Mouse (Mus musculus): ENCODE measurements around the gene Mybphl. TPM values are rescaled to one million over a fixed set of nuclear protein-coding genes. Genes with fewer than 3 reads are reported as not detected.

Gene Mybphl
- 41.5 and 48.0 TPM in 2 replicates for polyA plus RNA-seq (2015; fragmentation: Nextera tagmentation; extraction: Ambion mirVana)

DNA sequence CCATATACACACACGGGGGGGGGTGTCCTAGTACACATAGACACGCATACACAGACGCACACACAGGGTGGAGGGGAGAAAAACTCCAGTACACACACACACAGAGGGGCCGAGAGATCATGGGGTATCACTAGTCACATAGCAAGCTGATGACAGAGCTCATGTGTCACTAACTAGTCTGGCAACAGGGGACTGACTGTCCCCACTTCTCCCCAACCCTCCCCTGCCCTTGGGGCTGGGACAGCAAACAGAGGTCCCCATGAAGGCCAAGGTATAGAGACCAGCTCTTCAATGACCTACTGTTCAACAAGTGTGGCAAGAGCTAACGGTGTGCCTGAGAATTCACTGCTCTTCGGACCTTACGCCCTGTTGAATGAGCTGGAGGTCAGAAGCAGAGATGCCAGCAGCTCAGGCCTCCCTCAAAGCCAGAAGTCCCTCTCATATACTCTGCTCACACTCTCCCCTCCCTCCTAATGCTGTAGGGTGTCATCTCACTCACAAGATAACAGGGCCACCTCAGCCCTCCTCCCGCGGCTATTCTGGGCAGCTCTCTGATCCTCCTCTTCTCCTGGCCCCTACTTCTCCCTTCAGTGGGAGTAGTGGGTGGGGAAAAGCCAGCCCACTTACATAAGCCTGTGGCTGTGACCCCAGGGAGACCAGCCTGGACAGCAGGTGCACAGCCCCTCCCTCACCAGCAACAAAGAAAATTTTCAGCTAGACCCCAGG lies at the start of gene Mybphl:
Mybphl (plus strand) TSS at position 642 of the 726 bp plus-strand sequence.
- no peaks in the 10 kb centered on the region for H3K9me3 ChIP-seq (replicated peaks)
- H3K27ac ChIP-seq = peak within 1 kb of the TSS; percentile 76
- 0 out of 2 replicates have a peak, but pooled peaks cover 2% of the 10 kb centered on the region for H3K27me3 ChIP-seq
- 38% methylated on average over 9 of the region's 9 CpGs for WGBS
- peak within 1 kb of the TSS; percentile 7 for H3K4me3 ChIP-seq
- ATAC-seq (replicated peaks; ENCODE audit: insufficient number of reproducible peaks, insufficient read depth, low FRiP score, low read depth) = peak; percentile 63
- no peaks in the 10 kb centered on the region for H3K36me3 ChIP-seq
- H3K4me2 ChIP-seq = peak within 1 kb of the TSS; percentile 16; the same call in 1 of the 2 replicates
- no peak within 1 kb of the TSS for H3K9ac ChIP-seq
- peaks cover 25% of the 10 kb centered on the region for H3K4me1 ChIP-seq (replicated peaks)

- no peak overlapping the region for H3K4me2 ChIP-seq
- WGBS = 54% methylated on average over 2 of the region's 2 CpGs
- peaks cover 16% of the 10 kb centered on the region for H3K4me1 ChIP-seq (replicated peaks)
- H3K4me3 ChIP-seq = no peak overlapping the region
- no peaks in the 10 kb centered on the region for H3K9me3 ChIP-seq (replicated peaks)
- no peaks in the 10 kb centered on the region for H3K27me3 ChIP-seq
- ATAC-seq (replicated peaks; ENCODE audit: insufficient number of reproducible peaks, insufficient read depth, low FRiP score, low read depth) = no peak
- no peak overlapping the region for H3K27ac ChIP-seq
- H3K36me3 ChIP-seq = no peaks in the 10 kb centered on the region
- H3K9ac ChIP-seq = no peak overlapping the region
These were observed 46.2 kb upstream of the Mybphl start for GRCm38 (mm10) chr3:108318517-108318916.

GRCm38 (mm10) chr3:108321671-108322070 lies 43.0 kb upstream of the Mybphl start:
- ATAC-seq (replicated peaks; ENCODE audit: insufficient number of reproducible peaks, insufficient read depth, low FRiP score, low read depth) = no peak
- Histone ChIP-seq H3K9ac (no peak overlapping the region), H3K4me2 (no peak overlapping the region), H3K4me1 (replicated peaks) (peaks cover 18% of the 10 kb centered on the region), H3K9me3 (replicated peaks) (no peaks in the 10 kb centered on the region), H3K27me3 (no peaks in the 10 kb centered on the region), H3K36me3 (peaks cover 5% of the 10 kb centered on the region; the same call in 1 of the 2 replicates), H3K4me3 (no peak overlapping the region), H3K27ac (no peak overlapping the region)
- 60% methylated on average over 4 of the region's 4 CpGs for WGBS

DNA sequence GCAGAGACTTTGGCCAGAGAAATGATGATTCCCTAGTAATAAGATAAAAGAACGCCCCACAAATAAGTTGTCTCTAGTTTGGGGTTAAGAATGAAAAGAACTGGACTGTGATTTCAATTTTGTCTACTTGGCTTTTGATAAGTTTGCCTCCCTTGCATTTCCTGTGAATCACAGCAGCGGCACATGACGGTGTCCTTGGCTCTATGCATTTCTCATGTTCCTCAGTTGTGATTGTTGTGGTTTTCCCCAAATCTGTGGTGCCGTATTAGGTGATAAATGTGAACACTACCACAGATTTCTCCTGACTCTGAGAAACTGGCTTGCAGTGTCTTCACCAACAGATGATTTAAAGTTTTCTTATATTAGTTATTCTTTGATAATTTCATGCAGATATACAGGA lies 42.6 kb upstream of the Mybphl start:
- Histone ChIP-seq H3K4me3 (no peak overlapping the region), H3K27ac (no peak overlapping the region), H3K4me1 (replicated peaks) (peaks cover 18% of the 10 kb centered on the region), H3K27me3 (no peaks in the 10 kb centered on the region), H3K9me3 (replicated peaks) (no peaks in the 10 kb centered on the region), H3K9ac (no peak overlapping the region), H3K36me3 (peaks cover 5% of the 10 kb centered on the region; the same call in 1 of the 2 replicates), H3K4me2 (no peak overlapping the region)
- 68% methylated on average over 4 of the region's 4 CpGs for WGBS
- ATAC-seq (replicated peaks; ENCODE audit: insufficient number of reproducible peaks, insufficient read depth, low FRiP score, low read depth) = no peak

GRCm38 (mm10) chr3:108322962-108323361 lies 41.7 kb upstream of the Mybphl start:
- Histone ChIP-seq H3K4me1 (replicated peaks) (peaks cover 24% of the 10 kb centered on the region), H3K36me3 (peaks cover 5% of the 10 kb centered on the region; the same call in 1 of the 2 replicates), H3K27ac (no peak overlapping the region), H3K4me2 (no peak overlapping the region), H3K27me3 (no peaks in the 10 kb centered on the region), H3K9me3 (replicated peaks) (no peaks in the 10 kb centered on the region), H3K9ac (no peak overlapping the region), H3K4me3 (no peak overlapping the region)
- WGBS = 75% methylated on average over 3 of the region's 3 CpGs
- no peak for ATAC-seq (replicated peaks; ENCODE audit: insufficient number of reproducible peaks, insufficient read depth, low FRiP score, low read depth)

GRCm38 (mm10) chr3:108324837-108325236 lies 39.9 kb upstream of the Mybphl start:
- 79% methylated on average over 4 of the region's 4 CpGs for WGBS
- no peak overlapping the region for H3K27ac ChIP-seq
- H3K9ac ChIP-seq = no peak overlapping the region
- ATAC-seq (replicated peaks; ENCODE audit: insufficient number of reproducible peaks, insufficient read depth, low FRiP score, low read depth) = no peak
- H3K27me3 ChIP-seq = no peaks in the 10 kb centered on the region
- peaks cover 26% of the 10 kb centered on the region for H3K4me1 ChIP-seq (replicated peaks)
- H3K36me3 ChIP-seq = peaks cover 5% of the 10 kb centered on the region; the same call in 1 of the 2 replicates
- no peak overlapping the region for H3K4me2 ChIP-seq
- no peaks in the 10 kb centered on the region for H3K9me3 ChIP-seq (replicated peaks)
- no peak overlapping the region for H3K4me3 ChIP-seq

- no peak overlapping the region for H3K9ac ChIP-seq
- H3K4me3 ChIP-seq = no peak overlapping the region
- 88% methylated on average over 9 of the region's 9 CpGs for WGBS
- no peaks in the 10 kb centered on the region for H3K27me3 ChIP-seq
- peaks cover 25% of the 10 kb centered on the region for H3K4me1 ChIP-seq (replicated peaks)
- peaks cover 5% of the 10 kb centered on the region; the same call in 1 of the 2 replicates for H3K36me3 ChIP-seq
- no peak overlapping the region for H3K4me2 ChIP-seq
- ATAC-seq (replicated peaks; ENCODE audit: insufficient number of reproducible peaks, insufficient read depth, low FRiP score, low read depth) = no peak
- no peak overlapping the region for H3K27ac ChIP-seq
- no peaks in the 10 kb centered on the region for H3K9me3 ChIP-seq (replicated peaks)
These were observed 39.2 kb upstream of the Mybphl start for GRCm38 (mm10) chr3:108325521-108325920.

DNA sequence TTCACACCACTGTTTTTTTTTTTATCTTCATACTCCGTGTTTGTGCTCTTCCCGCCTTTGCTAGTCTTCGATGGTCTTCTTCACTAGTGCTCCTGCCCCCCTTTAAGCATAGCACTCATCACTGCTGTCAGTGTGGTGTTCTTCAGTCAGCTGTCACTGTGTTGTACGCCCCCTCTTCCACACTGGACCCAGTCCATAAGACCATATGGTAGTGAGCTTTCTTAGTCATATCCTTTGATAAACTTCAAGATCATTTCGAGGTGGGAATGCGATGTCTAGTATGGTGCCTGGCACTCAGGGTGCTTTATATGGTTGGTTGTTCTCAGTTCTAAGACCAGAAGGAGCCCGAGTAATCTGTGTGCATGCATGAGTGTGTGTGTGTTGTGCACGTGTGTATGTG lies 37.4 kb upstream of the Mybphl start:
- 0 out of 2 replicates have a peak, but pooled peaks have one; percentile 8 for ATAC-seq (replicated peaks; ENCODE audit: insufficient number of reproducible peaks, insufficient read depth, low FRiP score, low read depth)
- Histone ChIP-seq H3K27me3 (no peaks in the 10 kb centered on the region), H3K27ac (peak overlapping the region; percentile 87), H3K4me1 (replicated peaks) (peaks cover 21% of the 10 kb centered on the region), H3K36me3 (peaks cover 12% of the 10 kb centered on the region), H3K4me3 (no peak overlapping the region), H3K9me3 (replicated peaks) (no peaks in the 10 kb centered on the region), H3K9ac (no peak overlapping the region), H3K4me2 (no peak overlapping the region)
- 62% methylated on average over 8 of the region's 8 CpGs for WGBS

GRCm38 (mm10) chr3:108327916-108328315 lies 36.8 kb upstream of the Mybphl start:
- no peak overlapping the region for H3K9ac ChIP-seq
- peak overlapping the region; percentile 87 for H3K27ac ChIP-seq
- peaks cover 21% of the 10 kb centered on the region for H3K4me1 ChIP-seq (replicated peaks)
- no peak overlapping the region for H3K4me3 ChIP-seq
- H3K27me3 ChIP-seq = no peaks in the 10 kb centered on the region
- peaks cover 15% of the 10 kb centered on the region for H3K36me3 ChIP-seq
- H3K9me3 ChIP-seq (replicated peaks) = no peaks in the 10 kb centered on the region
- 47% methylated on average over 3 of the region's 3 CpGs for WGBS
- ATAC-seq (replicated peaks; ENCODE audit: insufficient number of reproducible peaks, insufficient read depth, low FRiP score, low read depth) = 0 out of 2 replicates have a peak, but pooled peaks have one; percentile 14
- peak overlapping the region; percentile 19; the same call in 1 of the 2 replicates for H3K4me2 ChIP-seq

DNA sequence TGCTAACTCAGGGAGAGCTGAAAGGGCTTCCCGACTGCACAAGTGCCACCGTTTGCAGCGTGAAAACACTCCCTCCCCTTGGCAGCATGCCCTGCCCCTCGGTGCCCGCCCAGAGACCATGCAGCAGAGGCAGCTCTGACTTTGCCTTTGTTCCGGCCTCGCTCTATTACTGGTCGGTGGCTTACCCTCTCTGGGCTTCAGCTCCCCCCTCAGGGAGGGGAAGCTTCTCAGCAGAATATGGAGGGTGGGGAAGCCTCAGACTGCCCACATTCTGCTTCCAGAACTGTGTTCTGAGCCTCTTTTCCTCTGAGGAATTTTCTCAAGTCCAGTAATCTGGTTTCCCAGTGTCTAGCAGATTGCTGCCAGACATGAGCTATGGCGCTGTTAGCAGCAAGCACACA lies 36.3 kb upstream of the Mybphl start:
- H3K4me1 ChIP-seq (replicated peaks) = peaks cover 21% of the 10 kb centered on the region
- WGBS = 28% methylated on average over 9 of the region's 9 CpGs
- H3K9ac ChIP-seq = no peak overlapping the region
- no peaks in the 10 kb centered on the region for H3K27me3 ChIP-seq
- no peaks in the 10 kb centered on the region for H3K9me3 ChIP-seq (replicated peaks)
- H3K27ac ChIP-seq = peak overlapping the region; percentile 87
- H3K4me3 ChIP-seq = no peak overlapping the region
- H3K36me3 ChIP-seq = peaks cover 15% of the 10 kb centered on the region
- peak; percentile 81 for ATAC-seq (replicated peaks; ENCODE audit: insufficient number of reproducible peaks, insufficient read depth, low FRiP score, low read depth)
- peak overlapping the region; percentile 19; the same call in 1 of the 2 replicates for H3K4me2 ChIP-seq

GRCm38 (mm10) chr3:108330812-108331211 lies 33.9 kb upstream of the Mybphl start:
- Histone ChIP-seq H3K27me3 (no peaks in the 10 kb centered on the region), H3K4me2 (no peak overlapping the region), H3K9me3 (replicated peaks) (no peaks in the 10 kb centered on the region), H3K36me3 (peaks cover 35% of the 10 kb centered on the region), H3K9ac (no peak overlapping the region), H3K27ac (no peak overlapping the region), H3K4me3 (no peak overlapping the region), H3K4me1 (replicated peaks) (peaks cover 21% of the 10 kb centered on the region)
- 86% methylated on average over 6 of the region's 6 CpGs for WGBS
- no peak for ATAC-seq (replicated peaks; ENCODE audit: insufficient number of reproducible peaks, insufficient read depth, low FRiP score, low read depth)

DNA sequence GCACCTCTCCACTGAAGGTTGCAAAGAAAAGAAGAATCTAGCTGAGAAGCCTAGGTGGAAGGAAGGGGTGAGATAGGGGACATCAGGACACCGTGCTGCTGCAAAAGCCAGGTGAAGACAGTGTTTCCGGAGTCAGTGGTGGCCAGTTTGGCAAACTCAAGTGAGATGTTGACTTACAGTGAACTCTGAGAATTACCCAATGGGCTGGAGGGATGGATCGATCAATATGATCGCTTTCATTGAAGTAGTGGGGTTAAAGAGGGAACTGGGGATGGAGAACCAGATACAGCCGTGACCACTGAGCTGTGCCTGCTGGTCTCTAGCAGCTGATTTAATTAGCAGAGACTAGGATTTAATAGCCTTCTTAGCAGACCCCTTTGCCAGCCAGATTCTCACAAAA lies 27.8 kb upstream of the Mybphl start:
- Histone ChIP-seq H3K27me3 (no peaks in the 10 kb centered on the region), H3K4me3 (no peak overlapping the region), H3K4me2 (no peak overlapping the region), H3K4me1 (replicated peaks) (no peaks in the 10 kb centered on the region), H3K9me3 (replicated peaks) (no peaks in the 10 kb centered on the region), H3K9ac (no peak overlapping the region), H3K36me3 (peaks cover 57% of the 10 kb centered on the region), H3K27ac (no peak overlapping the region)
- 94% methylated on average over 5 of the region's 5 CpGs for WGBS
- no peak for ATAC-seq (replicated peaks; ENCODE audit: insufficient number of reproducible peaks, insufficient read depth, low FRiP score, low read depth)
